ENCODE assay signal across 20 mouse cellular contexts in genomic region chr4:142126641-142127274, GRCm38 (mm10). TPM values are rescaled to one million over a fixed set of nuclear protein-coding genes. Genes with fewer than 3 reads are reported as not detected.
DNase-seq lines count a peak whose midpoint lies in the region; ATAC-seq lines count a peak whose summit lies in the region.
"Had no signal": no experiment of that assay in that cellular context is flagged by ENCODE, and none has a peak within 500 bp of the region (broad histone marks: within the 10 kb centered on the region; RNA-seq: fewer than 3 reads in every experiment).

No protein-coding gene starts in this region.

- no peaks in the 10 kb centered on the region for H3K36me3 ChIP-seq in lung, embryonic 16.5 days (ENCODE audit: control insufficient read depth, insufficient read depth, low read length)
- no peaks in the 10 kb centered on the region for H3K36me3 ChIP-seq in heart, embryonic 10.5 days
- H3K36me3 ChIP-seq: forebrain, embryonic 15.5 days; hindbrain, embryonic 12.5 days; limb, embryonic 12.5 days had no signal

- no peak overlapping the region for H3K27ac ChIP-seq in lung, embryonic 16.5 days (ENCODE audit: low read length)
- H3K27ac ChIP-seq in heart, embryonic 10.5 days, result peak overlapping the region; percentile 91
- H3K27ac ChIP-seq: forebrain, embryonic 15.5 days; hindbrain, embryonic 12.5 days; left cerebral cortex, adult 2 months; limb, embryonic 12.5 days had no signal

- WGBS in lung, embryonic 16.5 days, result 49% methylated on average over 10 of the region's 10 CpGs
- WGBS in heart, embryonic 10.5 days, result 28% methylated on average over 10 of the region's 10 CpGs

- no peaks in the 10 kb centered on the region for H3K9me3 ChIP-seq in lung, embryonic 16.5 days (ENCODE audit: control insufficient read depth, low read length)
- no peaks in the 10 kb centered on the region for H3K9me3 ChIP-seq in heart, embryonic 10.5 days
- H3K9me3 ChIP-seq: forebrain, embryonic 15.5 days; hindbrain, embryonic 12.5 days; limb, embryonic 12.5 days had no signal

- no peak overlapping the region for H3K4me3 ChIP-seq in lung, embryonic 16.5 days (ENCODE audit: low read length)
- H3K4me3 ChIP-seq in heart, embryonic 10.5 days, result no peak overlapping the region
- H3K4me3 ChIP-seq: forebrain, embryonic 15.5 days; hindbrain, embryonic 12.5 days; left cerebral cortex, adult 2 months; limb, embryonic 12.5 days had no signal

- ATAC-seq in lung, embryonic 16.5 days (ENCODE audit: low read depth), result 0 out of 2 replicates have a peak, but pooled peaks have one; percentile 7
- ATAC-seq: CD4-positive, CD25-positive, alpha-beta regulatory T cell, adult 4 months; forebrain, embryonic 15.5 days; intestine, embryonic 16.5 days had no signal

- H3K27me3 ChIP-seq in lung, embryonic 16.5 days (ENCODE audit: control insufficient read depth, insufficient read depth, low read depth, low read length), result no peaks in the 10 kb centered on the region
- no peaks in the 10 kb centered on the region for H3K27me3 ChIP-seq in heart, embryonic 10.5 days (ENCODE audit: insufficient read depth, poor library complexity, severe bottlenecking)
- H3K27me3 ChIP-seq: forebrain, embryonic 15.5 days; hindbrain, embryonic 12.5 days; limb, embryonic 12.5 days had no signal

- no peaks in the 10 kb centered on the region for H3K4me1 ChIP-seq in lung, embryonic 16.5 days (replicated peaks; ENCODE audit: control insufficient read depth, insufficient read depth, low read length)
- H3K4me1 ChIP-seq in heart, embryonic 10.5 days, result peaks cover 57% of the 10 kb centered on the region

- no peak overlapping the region for H3K4me2 ChIP-seq in lung, embryonic 16.5 days (ENCODE audit: low read depth, low read length)
- H3K4me2 ChIP-seq: forebrain, embryonic 15.5 days; hindbrain, embryonic 12.5 days; limb, embryonic 12.5 days had no signal

- DNase-seq in lung, postnatal 10 days, result no peak
- DNase-seq in heart, adult 18-20 months, result peak; percentile 70 to 80
- DNase-seq in heart, embryonic 10.5 days (ENCODE audit: low spot score), result peak; percentile 91
- DNase-seq in heart, postnatal 14 days, result peak; percentile 47 to 56
- no peak for DNase-seq in yolk sac, embryonic 10.5 days (ENCODE audit: low spot score)
- DNase-seq in embryo, embryonic 11 days, result no peak
- no peak for DNase-seq in liver
- DNase-seq: adrenal gland, adult 8-10 months; cerebellum, adult 8-10 months; lung, postnatal 4 days; right cerebral cortex, adult 18-20 months; thymus, postnatal 25 days had no signal

- intact Hi-C loops in heart, postnatal 14 days (cut with DNase I), result no loop called here

- no peak overlapping the region for H3K9ac ChIP-seq in lung, embryonic 16.5 days (ENCODE audit: low read length)
- H3K9ac ChIP-seq: forebrain, embryonic 15.5 days; hindbrain, embryonic 12.5 days; limb, embryonic 12.5 days had no signal

RNA-seq across cellular contexts. Expression of gene Tmem51, which starts 42.7 kb away (rescaled TPM):
- polyA plus RNA-seq in lung, embryonic 16.5 days (2015; fragmentation: Nextera tagmentation; extraction: Ambion mirVana), result 25.7 and 26.0 TPM in 2 replicates
- 1 to 10 TPM; 3.4 to 5.2 TPM for total RNA-seq in heart, adult 18-20 months (2021)
- 21.0 and 25.9 TPM in 2 replicates for polyA plus RNA-seq in heart, embryonic 10.5 days (2016; fragmentation: Nextera tagmentation; extraction: Ambion mirVana)
- total RNA-seq in heart, postnatal 14 days (2021), result 10 to 100 TPM; 12.0 to 12.7 TPM
- total RNA-seq: MEL had no signal

Comparison
In these comparisons a context has a peak if more than half of its experiments do, and no peak if none do; other contexts are left out.
1. DNase-seq: peak in heart, adult 18-20 months (2 of 2), heart, embryonic 10.5 days (single experiment) and heart, postnatal 14 days (2 of 2); none in lung, postnatal 10 days (single experiment), yolk sac, embryonic 10.5 days (single experiment), embryo, embryonic 11 days (single experiment) and liver (single experiment).